Mouse (Mus musculus): ENCODE data around the gene Olfr1303. TPM values are rescaled to one million over a fixed set of nuclear protein-coding genes. Genes with fewer than 3 reads are reported as not detected.

Olfr1303 gene
- polyA plus RNA-seq (2014; fragmentation: Nextera tagmentation; extraction: Ambion mirVana), result not detected in 2 replicates

DNA sequence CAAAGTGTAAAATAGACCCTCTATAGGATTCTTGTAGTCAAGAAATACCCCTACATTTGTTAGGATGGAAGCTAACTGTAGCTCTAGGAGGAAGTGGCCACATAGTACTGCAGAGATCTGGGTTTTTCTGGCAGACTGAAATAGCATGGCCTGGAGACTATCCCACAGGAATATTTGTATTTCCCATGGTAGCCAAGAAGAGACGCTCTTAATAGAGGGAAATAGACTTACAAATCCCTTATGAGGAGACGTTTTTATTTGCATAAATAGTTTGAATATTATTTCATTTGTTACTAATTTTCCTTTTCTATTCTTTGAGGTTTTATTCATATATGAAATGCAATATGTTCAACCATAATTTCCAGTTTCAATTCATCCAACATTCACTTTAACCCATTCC lies at the start of gene Olfr1303:
Gene Olfr1303, minus strand, starts transcription at position 101 of the 400 bp plus-strand sequence.
- Histone ChIP-seq H3K4me2 (ENCODE audit: low read length) (no peak within 1 kb of the TSS), H3K4me1 (ENCODE audit: control insufficient read depth, insufficient read depth, low read length) (no peaks in the 10 kb centered on the region), H3K27me3 (replicated peaks; ENCODE audit: control insufficient read depth, insufficient read depth, low read length) (no peaks in the 10 kb centered on the region), H3K9me3 (replicated peaks; ENCODE audit: control insufficient read depth, low read length) (no peaks in the 10 kb centered on the region), H3K27ac (ENCODE audit: low read depth, low read length) (no peak within 1 kb of the TSS), H3K4me3 (ENCODE audit: low read depth, low read length) (no peak within 1 kb of the TSS), H3K9ac (ENCODE audit: low read length) (no peak within 1 kb of the TSS), H3K36me3 (ENCODE audit: control insufficient read depth, insufficient read depth, low read length) (no peaks in the 10 kb centered on the region)
- ATAC-seq (no peak), DNase-seq (ENCODE audit: low spot score) (no peak)
- 91% methylated on average over 2 of the region's 2 CpGs for WGBS

DNA sequence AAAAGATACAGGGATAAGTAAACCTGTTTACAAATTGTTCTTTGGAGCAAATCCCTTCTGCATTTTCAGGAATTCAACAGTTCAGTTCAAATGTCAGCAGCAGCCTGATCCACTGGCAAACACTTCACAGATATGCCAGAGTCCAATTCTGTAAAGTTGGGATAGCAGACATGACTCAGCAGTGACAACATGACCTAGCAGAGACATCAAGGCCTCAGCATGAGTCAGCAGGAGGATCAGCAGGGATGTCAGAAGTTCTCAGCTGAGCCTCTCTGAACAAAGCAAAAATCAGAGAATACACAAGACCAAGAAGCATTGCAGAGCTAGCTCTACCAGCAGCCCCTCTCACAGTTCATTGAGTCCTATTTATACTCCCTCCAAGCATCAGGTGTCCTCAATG lies 7.2 kb downstream of the Olfr1303 start:
- H3K36me3 ChIP-seq (ENCODE audit: control insufficient read depth, insufficient read depth, low read length), result no peaks in the 10 kb centered on the region
- H3K9ac ChIP-seq (ENCODE audit: low read length), result no peak overlapping the region
- no peak overlapping the region for H3K4me3 ChIP-seq (ENCODE audit: low read depth, low read length)
- no peak overlapping the region for H3K27ac ChIP-seq (ENCODE audit: low read depth, low read length)
- H3K27me3 ChIP-seq (replicated peaks; ENCODE audit: control insufficient read depth, insufficient read depth, low read length), result no peaks in the 10 kb centered on the region
- H3K4me2 ChIP-seq (ENCODE audit: low read length), result no peak overlapping the region
- no peaks in the 10 kb centered on the region for H3K9me3 ChIP-seq (replicated peaks; ENCODE audit: control insufficient read depth, low read length)
- ATAC-seq (no peak), DNase-seq (ENCODE audit: low spot score) (no peak)
- H3K4me1 ChIP-seq (ENCODE audit: control insufficient read depth, insufficient read depth, low read length), result no peaks in the 10 kb centered on the region

DNA sequence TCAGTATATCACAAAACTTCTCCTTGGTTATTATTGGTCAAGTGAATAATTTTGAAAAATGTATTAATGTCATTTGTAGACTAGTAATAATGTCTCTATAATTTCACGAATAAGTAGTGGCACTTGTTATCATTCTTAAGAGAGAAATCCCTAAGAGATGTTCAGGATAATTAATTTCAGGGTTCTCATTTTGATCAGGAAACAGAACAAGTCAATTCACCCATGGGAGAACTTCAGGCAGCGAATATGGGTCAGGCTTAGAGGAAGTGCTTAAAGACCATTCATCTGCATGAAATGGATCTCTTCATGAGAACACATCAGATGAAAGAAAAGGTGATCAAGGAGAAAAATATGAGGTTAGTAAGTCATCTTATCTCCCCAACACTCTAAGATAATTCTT lies 43.0 kb downstream of the Olfr1303 start, which contains the start of gene Olfr1302:
Gene Olfr1302, plus strand, starts transcription at position 301 of the 400 bp plus-strand sequence.
- ATAC-seq (no peak), DNase-seq (ENCODE audit: low spot score) (no peak)
- Histone ChIP-seq H3K4me2 (ENCODE audit: low read length) (no peak within 1 kb of the TSS), H3K9ac (ENCODE audit: low read length) (no peak within 1 kb of the TSS), H3K4me3 (ENCODE audit: low read depth, low read length) (no peak within 1 kb of the TSS), H3K27ac (ENCODE audit: low read depth, low read length) (no peak within 1 kb of the TSS), H3K36me3 (ENCODE audit: control insufficient read depth, insufficient read depth, low read length) (no peaks in the 10 kb centered on the region), H3K9me3 (replicated peaks; ENCODE audit: control insufficient read depth, low read length) (no peaks in the 10 kb centered on the region), H3K27me3 (replicated peaks; ENCODE audit: control insufficient read depth, insufficient read depth, low read length) (no peaks in the 10 kb centered on the region), H3K4me1 (ENCODE audit: control insufficient read depth, insufficient read depth, low read length) (no peaks in the 10 kb centered on the region)
- 79% methylated on average over 2 of the region's 2 CpGs for WGBS

Other genes starting within 250 kb of the Olfr1303 start
- gene Olfr1297, start 193.8 kb downstream of the Olfr1303 start, polyA plus RNA-seq (2014; fragmentation: Nextera tagmentation; extraction: Ambion mirVana), result not detected in 2 replicates
- gene Olfr1298, start 171.1 kb downstream of the Olfr1303 start, polyA plus RNA-seq (2014; fragmentation: Nextera tagmentation; extraction: Ambion mirVana), result not detected in 2 replicates
- not detected in 2 replicates for gene Olfr1299, start 158.9 kb downstream of the Olfr1303 start, polyA plus RNA-seq (2014; fragmentation: Nextera tagmentation; extraction: Ambion mirVana)
- not detected in 2 replicates for gene Olfr1301, start 69.3 kb downstream of the Olfr1303 start, polyA plus RNA-seq (2014; fragmentation: Nextera tagmentation; extraction: Ambion mirVana)
- not detected in 2 replicates for gene Olfr1302, start 42.9 kb downstream of the Olfr1303 start, polyA plus RNA-seq (2014; fragmentation: Nextera tagmentation; extraction: Ambion mirVana)
- not detected in 2 replicates for gene Olfr1305, start 56.8 kb upstream of the Olfr1303 start, polyA plus RNA-seq (2014; fragmentation: Nextera tagmentation; extraction: Ambion mirVana)
- gene Olfr1306, start 95.9 kb upstream of the Olfr1303 start, polyA plus RNA-seq (2014; fragmentation: Nextera tagmentation; extraction: Ambion mirVana), result not detected in 2 replicates
- gene Olfr1307, start 129.1 kb upstream of the Olfr1303 start, polyA plus RNA-seq (2014; fragmentation: Nextera tagmentation; extraction: Ambion mirVana), result not detected in 2 replicates
- gene Olfr1308, start 144.6 kb upstream of the Olfr1303 start, polyA plus RNA-seq (2014; fragmentation: Nextera tagmentation; extraction: Ambion mirVana), result not detected in 2 replicates
- gene Olfr1309, start 169.9 kb upstream of the Olfr1303 start, polyA plus RNA-seq (2014; fragmentation: Nextera tagmentation; extraction: Ambion mirVana), result not detected in 2 replicates
- not detected in 2 replicates for gene Olfr1310, start 192.4 kb upstream of the Olfr1303 start, polyA plus RNA-seq (2014; fragmentation: Nextera tagmentation; extraction: Ambion mirVana)
- gene Olfr1311, start 204.1 kb upstream of the Olfr1303 start, polyA plus RNA-seq (2014; fragmentation: Nextera tagmentation; extraction: Ambion mirVana), result not detected in 2 replicates
- gene Olfr1312, start 229.9 kb upstream of the Olfr1303 start, polyA plus RNA-seq (2014; fragmentation: Nextera tagmentation; extraction: Ambion mirVana), result not detected in 2 replicates